Mouse (Mus musculus): ENCODE measurements around the gene Akap1. TPM values are rescaled to one million over a fixed set of nuclear protein-coding genes. Genes with fewer than 3 reads are reported as not detected.

The Akap1 gene
- 20.6 and 23.9 TPM in 2 replicates for polyA plus RNA-seq (2014; fragmentation: Nextera tagmentation; extraction: Ambion mirVana)

- peak within 1 kb of the TSS; percentile 85 for H3K27ac ChIP-seq (ENCODE audit: low read length)
- WGBS, result 2% methylated on average over 58 of the region's 60 CpGs
- peak within 1 kb of the TSS; percentile 90 for H3K4me2 ChIP-seq (replicated peaks; ENCODE audit: low read depth, low read length)
- no peaks in the 10 kb centered on the region for H3K36me3 ChIP-seq (ENCODE audit: control insufficient read depth, insufficient read depth, low read length)
- ATAC-seq (ENCODE audit: insufficient number of reproducible peaks, insufficient read depth, low FRiP score, low read depth), result peak; percentile 98
- H3K9ac ChIP-seq (replicated peaks; ENCODE audit: low read depth, low read length), result peak within 1 kb of the TSS; percentile 67
- H3K4me1 ChIP-seq (ENCODE audit: control insufficient read depth, insufficient read depth, low read length), result peaks cover 7% of the 10 kb centered on the region; the same call in 1 of the 2 replicates
- no peaks in the 10 kb centered on the region for H3K9me3 ChIP-seq (ENCODE audit: control insufficient read depth, low read depth, low read length)
- H3K27me3 ChIP-seq (ENCODE audit: control insufficient read depth, insufficient read depth, low read length), result no peaks in the 10 kb centered on the region
- H3K4me3 ChIP-seq (ENCODE audit: low read depth, low read length), result peak within 1 kb of the TSS; percentile 80
Measured at GRCm38 (mm10) chr11:88864458-88865197, at the start of gene Akap1. Akap1 (minus strand) TSS chr11:88864586.

GRCm38 (mm10) chr11:88909388-88910036 lies 45.1 kb upstream of the Akap1 start:
- ATAC-seq (ENCODE audit: insufficient number of reproducible peaks, insufficient read depth, low FRiP score, low read depth), result no peak
- Histone ChIP-seq H3K9me3 (ENCODE audit: control insufficient read depth, low read depth, low read length) (no peaks in the 10 kb centered on the region), H3K4me2 (replicated peaks; ENCODE audit: low read depth, low read length) (no peak overlapping the region), H3K27me3 (ENCODE audit: control insufficient read depth, insufficient read depth, low read length) (no peaks in the 10 kb centered on the region), H3K36me3 (ENCODE audit: control insufficient read depth, insufficient read depth, low read length) (no peaks in the 10 kb centered on the region), H3K4me1 (ENCODE audit: control insufficient read depth, insufficient read depth, low read length) (no peaks in the 10 kb centered on the region), H3K4me3 (ENCODE audit: low read depth, low read length) (no peak overlapping the region), H3K27ac (ENCODE audit: low read length) (no peak overlapping the region), H3K9ac (replicated peaks; ENCODE audit: low read depth, low read length) (no peak overlapping the region)
- WGBS, result 78% methylated on average over 8 of the region's 8 CpGs

GRCm38 (mm10) chr11:88908557-88909211 lies 44.3 kb upstream of the Akap1 start:
- Histone ChIP-seq H3K4me3 (ENCODE audit: low read depth, low read length) (no peak overlapping the region), H3K9me3 (ENCODE audit: control insufficient read depth, low read depth, low read length) (no peaks in the 10 kb centered on the region), H3K27ac (ENCODE audit: low read length) (no peak overlapping the region), H3K4me2 (replicated peaks; ENCODE audit: low read depth, low read length) (no peak overlapping the region), H3K9ac (replicated peaks; ENCODE audit: low read depth, low read length) (no peak overlapping the region), H3K27me3 (ENCODE audit: control insufficient read depth, insufficient read depth, low read length) (no peaks in the 10 kb centered on the region), H3K4me1 (ENCODE audit: control insufficient read depth, insufficient read depth, low read length) (no peaks in the 10 kb centered on the region), H3K36me3 (ENCODE audit: control insufficient read depth, insufficient read depth, low read length) (no peaks in the 10 kb centered on the region)
- 97% methylated on average over 1 of the region's 1 CpGs for WGBS
- ATAC-seq (ENCODE audit: insufficient number of reproducible peaks, insufficient read depth, low FRiP score, low read depth), result no peak

GRCm38 (mm10) chr11:88907886-88908285 lies 43.5 kb upstream of the Akap1 start:
- Histone ChIP-seq H3K4me1 (ENCODE audit: control insufficient read depth, insufficient read depth, low read length) (no peaks in the 10 kb centered on the region), H3K9ac (replicated peaks; ENCODE audit: low read depth, low read length) (no peak overlapping the region), H3K27ac (ENCODE audit: low read length) (no peak overlapping the region), H3K27me3 (ENCODE audit: control insufficient read depth, insufficient read depth, low read length) (no peaks in the 10 kb centered on the region), H3K4me3 (ENCODE audit: low read depth, low read length) (no peak overlapping the region), H3K4me2 (replicated peaks; ENCODE audit: low read depth, low read length) (no peak overlapping the region), H3K9me3 (ENCODE audit: control insufficient read depth, low read depth, low read length) (no peaks in the 10 kb centered on the region), H3K36me3 (ENCODE audit: control insufficient read depth, insufficient read depth, low read length) (no peaks in the 10 kb centered on the region)
- 95% methylated on average over 7 of the region's 7 CpGs for WGBS
- ATAC-seq (ENCODE audit: insufficient number of reproducible peaks, insufficient read depth, low FRiP score, low read depth), result no peak

GRCm38 (mm10) chr11:88905621-88906020 lies 41.2 kb upstream of the Akap1 start:
- H3K36me3 ChIP-seq (ENCODE audit: control insufficient read depth, insufficient read depth, low read length), result no peaks in the 10 kb centered on the region
- ATAC-seq (ENCODE audit: insufficient number of reproducible peaks, insufficient read depth, low FRiP score, low read depth), result no peak
- 18% methylated on average over 2 of the region's 2 CpGs for WGBS
- H3K27ac ChIP-seq (ENCODE audit: low read length), result no peak overlapping the region
- no peak overlapping the region for H3K9ac ChIP-seq (replicated peaks; ENCODE audit: low read depth, low read length)
- H3K4me1 ChIP-seq (ENCODE audit: control insufficient read depth, insufficient read depth, low read length), result no peaks in the 10 kb centered on the region
- H3K4me3 ChIP-seq (ENCODE audit: low read depth, low read length), result no peak overlapping the region
- no peaks in the 10 kb centered on the region for H3K9me3 ChIP-seq (ENCODE audit: control insufficient read depth, low read depth, low read length)
- no peaks in the 10 kb centered on the region for H3K27me3 ChIP-seq (ENCODE audit: control insufficient read depth, insufficient read depth, low read length)
- H3K4me2 ChIP-seq (replicated peaks; ENCODE audit: low read depth, low read length), result no peak overlapping the region

GRCm38 (mm10) chr11:88904080-88904479 lies 39.7 kb upstream of the Akap1 start:
- H3K9me3 ChIP-seq (ENCODE audit: control insufficient read depth, low read depth, low read length), result no peaks in the 10 kb centered on the region
- H3K9ac ChIP-seq (replicated peaks; ENCODE audit: low read depth, low read length), result no peak overlapping the region
- no peak overlapping the region for H3K27ac ChIP-seq (ENCODE audit: low read length)
- H3K4me3 ChIP-seq (ENCODE audit: low read depth, low read length), result no peak overlapping the region
- H3K4me1 ChIP-seq (ENCODE audit: control insufficient read depth, insufficient read depth, low read length), result no peaks in the 10 kb centered on the region
- no peak for ATAC-seq (ENCODE audit: insufficient number of reproducible peaks, insufficient read depth, low FRiP score, low read depth)
- H3K4me2 ChIP-seq (replicated peaks; ENCODE audit: low read depth, low read length), result no peak overlapping the region
- no peaks in the 10 kb centered on the region for H3K36me3 ChIP-seq (ENCODE audit: control insufficient read depth, insufficient read depth, low read length)
- no peaks in the 10 kb centered on the region for H3K27me3 ChIP-seq (ENCODE audit: control insufficient read depth, insufficient read depth, low read length)
- 60% methylated on average over 2 of the region's 2 CpGs for WGBS

- ATAC-seq (ENCODE audit: insufficient number of reproducible peaks, insufficient read depth, low FRiP score, low read depth), result no peak
- no peak overlapping the region for H3K27ac ChIP-seq (ENCODE audit: low read length)
- no peak overlapping the region for H3K4me3 ChIP-seq (ENCODE audit: low read depth, low read length)
- no peaks in the 10 kb centered on the region for H3K27me3 ChIP-seq (ENCODE audit: control insufficient read depth, insufficient read depth, low read length)
- no peaks in the 10 kb centered on the region; the same call in 1 of the 2 replicates for H3K4me1 ChIP-seq (ENCODE audit: control insufficient read depth, insufficient read depth, low read length)
- no peaks in the 10 kb centered on the region for H3K9me3 ChIP-seq (ENCODE audit: control insufficient read depth, low read depth, low read length)
- WGBS, result 72% methylated on average over 6 of the region's 6 CpGs
- H3K36me3 ChIP-seq (ENCODE audit: control insufficient read depth, insufficient read depth, low read length), result no peaks in the 10 kb centered on the region
- no peak overlapping the region for H3K9ac ChIP-seq (replicated peaks; ENCODE audit: low read depth, low read length)
- H3K4me2 ChIP-seq (replicated peaks; ENCODE audit: low read depth, low read length), result no peak overlapping the region
Measured at GRCm38 (mm10) chr11:88902762-88903161, 38.4 kb upstream of the Akap1 start.

GRCm38 (mm10) chr11:88901341-88901802 lies 37.0 kb upstream of the Akap1 start:
- H3K9me3 ChIP-seq (ENCODE audit: control insufficient read depth, low read depth, low read length), result no peaks in the 10 kb centered on the region
- no peaks in the 10 kb centered on the region for H3K27me3 ChIP-seq (ENCODE audit: control insufficient read depth, insufficient read depth, low read length)
- no peak overlapping the region for H3K4me3 ChIP-seq (ENCODE audit: low read depth, low read length)
- H3K9ac ChIP-seq (replicated peaks; ENCODE audit: low read depth, low read length), result no peak overlapping the region
- H3K36me3 ChIP-seq (ENCODE audit: control insufficient read depth, insufficient read depth, low read length), result no peaks in the 10 kb centered on the region
- no peak overlapping the region for H3K4me2 ChIP-seq (replicated peaks; ENCODE audit: low read depth, low read length)
- ATAC-seq (ENCODE audit: insufficient number of reproducible peaks, insufficient read depth, low FRiP score, low read depth), result no peak
- H3K27ac ChIP-seq (ENCODE audit: low read length), result no peak overlapping the region
- WGBS, result 67% methylated on average over 7 of the region's 7 CpGs
- no peaks in the 10 kb centered on the region; the same call in 1 of the 2 replicates for H3K4me1 ChIP-seq (ENCODE audit: control insufficient read depth, insufficient read depth, low read length)
